Mouse (Mus musculus) liver, adult 2 months (tissue): ENCODE measurements around the gene Apex1.

Experiments used
- CTCF ChIP-seq: fragments of 200-500 bp; IDR thresholded peaks from 2 replicates; pipeline ENCODE4 v1.5.1; 2011; ENCODE audit warnings: low read depth, low read length, control low read depth
- POLR2A ChIP-seq: fragments of 200-500 bp; IDR thresholded peaks from 2 replicates; pipeline ENCODE4 v1.6.1; 2011; ENCODE audit warnings: low read length, control low read depth; ENCODE audit not compliant: insufficient read depth; ENCODE audit errors: extremely low read depth

DNA sequence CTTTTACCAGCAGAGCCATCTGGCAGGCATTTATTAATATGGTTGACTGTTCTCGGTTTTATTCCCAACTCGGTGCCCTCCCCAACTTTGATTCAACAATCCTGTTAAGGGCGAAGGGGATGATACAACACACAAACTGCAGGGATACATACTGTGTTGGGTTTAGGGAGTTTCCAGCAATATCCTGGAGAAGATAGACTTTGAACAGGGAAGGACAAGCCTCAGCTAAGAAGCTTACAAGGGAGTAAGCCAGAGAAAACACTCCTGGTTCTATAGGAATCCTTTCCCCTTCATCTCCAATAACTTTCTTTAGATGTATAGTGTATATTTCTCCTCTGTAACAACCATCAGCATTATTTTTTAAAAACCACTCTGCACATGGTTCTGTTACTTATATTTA lies 49.6 kb upstream of the Apex1 start:
- TF ChIP-seq CTCF (no peak), POLR2A (no peak)
